Mouse (Mus musculus): ENCODE data around the gene 4930407I10Rik.

4930407I10Rik gene

DNA sequence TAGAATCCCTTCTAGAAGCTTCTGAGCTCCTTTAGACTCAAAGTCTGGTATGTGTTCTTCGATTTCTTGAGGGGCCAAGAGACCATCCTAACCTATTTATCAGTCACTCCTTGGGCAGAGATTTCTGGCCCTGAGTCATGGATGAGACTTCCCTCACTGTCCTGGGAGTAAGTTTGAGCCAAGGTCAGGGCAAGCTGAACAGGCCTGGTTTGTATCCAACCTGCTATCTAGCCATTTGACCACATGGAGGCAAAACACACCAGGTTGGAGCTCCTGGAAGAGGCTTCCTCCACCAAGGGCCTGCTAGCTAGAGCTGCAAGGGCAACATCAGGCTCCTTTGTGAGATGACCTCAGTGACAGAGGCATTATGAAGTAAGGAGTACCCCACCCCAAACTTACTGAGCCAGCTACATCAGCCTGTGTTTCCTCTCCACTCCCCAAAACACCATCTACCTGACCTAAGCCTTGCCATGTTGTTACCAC is at the start of gene 4930407I10Rik:
Gene 4930407I10Rik (plus strand): TSS at position 433 of the 483 bp plus-strand sequence.
- DNase-seq (ENCODE audit: low spot score in 2 of 2): no peak

DNA sequence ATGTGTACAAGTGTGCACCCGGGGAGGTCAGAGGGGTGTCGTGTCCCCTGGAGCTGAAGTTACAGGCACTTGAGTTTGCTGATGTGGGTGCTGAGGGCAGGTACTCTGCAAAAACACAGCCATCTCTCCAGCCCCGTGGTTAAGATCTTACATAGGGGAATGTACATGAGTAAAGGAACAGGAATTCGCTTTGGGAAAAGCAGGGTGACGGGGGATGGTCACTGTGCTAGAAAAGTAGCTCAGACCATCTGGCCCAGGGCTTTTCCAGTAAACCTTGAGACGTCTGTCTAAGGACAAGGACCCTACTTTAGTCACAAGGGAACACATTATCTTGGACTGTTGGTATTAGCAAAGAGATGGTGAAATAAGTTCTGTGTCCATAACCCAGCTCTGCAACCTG is 47.0 kb upstream of the 4930407I10Rik start:
- DNase-seq (ENCODE audit: low spot score in 2 of 2): no peak

DNA sequence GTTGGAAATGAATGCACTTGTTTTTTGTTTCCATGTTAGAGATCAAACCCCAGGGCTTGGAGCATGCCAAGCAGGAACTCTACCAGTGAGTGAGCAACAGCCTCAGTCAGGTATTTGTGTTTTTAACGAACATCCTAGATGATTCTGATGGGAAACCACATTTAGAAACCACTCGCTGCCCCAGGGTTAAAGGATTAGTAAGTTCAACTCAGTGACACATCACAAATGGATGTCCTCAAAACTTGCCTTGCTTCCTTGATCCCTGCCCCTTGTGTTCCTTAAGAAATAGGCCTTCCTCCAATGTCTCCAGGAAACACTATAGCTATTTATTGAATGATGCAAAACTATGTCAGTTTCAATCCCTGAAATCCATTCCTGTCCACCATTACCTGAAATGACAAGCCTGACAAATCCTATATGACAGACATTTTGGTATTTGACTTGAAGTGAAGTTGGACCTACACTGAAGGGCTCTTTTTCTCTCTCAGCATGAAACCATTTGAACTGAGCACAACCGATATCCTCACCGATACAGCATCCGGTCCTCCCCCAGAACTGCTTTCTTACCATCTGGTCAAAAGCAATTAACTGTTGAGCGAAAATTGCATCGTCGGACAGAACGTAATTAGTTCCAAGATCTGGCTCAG is 44.1 kb upstream of the 4930407I10Rik start:
- DNase-seq (ENCODE audit: low spot score in 2 of 2): no peak

DNA sequence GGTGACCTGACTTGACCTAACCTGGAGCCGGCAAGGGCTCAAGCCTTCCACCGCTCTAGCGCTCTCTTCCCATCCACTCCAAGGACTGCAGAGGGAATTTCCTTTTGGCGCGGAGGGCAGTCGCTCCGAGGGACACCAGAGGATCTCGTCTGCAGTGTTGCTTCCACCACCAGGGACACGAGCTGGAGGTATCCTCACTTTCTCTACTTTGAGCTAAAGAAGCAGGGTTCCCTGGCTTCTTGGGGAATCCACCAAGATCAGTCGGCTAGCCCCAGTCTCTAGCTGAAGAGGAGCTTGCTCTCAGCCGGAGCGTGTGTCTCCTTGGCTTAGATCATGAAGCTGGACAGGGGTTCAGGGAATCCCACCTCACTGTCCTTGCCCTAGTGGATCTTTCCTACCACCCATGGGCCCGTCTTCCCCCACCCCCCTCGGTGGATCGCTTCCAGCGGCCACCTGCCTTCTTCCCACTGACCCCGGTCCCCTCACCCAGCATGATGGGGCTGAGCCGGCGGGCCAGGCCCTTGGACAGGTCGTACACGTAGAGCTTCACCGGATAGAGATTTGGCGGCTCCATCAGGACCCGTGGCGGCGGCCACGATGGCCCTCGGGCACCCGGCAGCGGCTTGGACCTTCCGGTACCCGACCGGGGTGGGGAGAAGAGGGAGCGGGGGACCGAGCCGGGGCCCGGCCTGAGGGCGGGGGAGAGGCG is 43.4 kb upstream of the 4930407I10Rik start:
- no peak for DNase-seq (ENCODE audit: low spot score in 2 of 2)

DNA sequence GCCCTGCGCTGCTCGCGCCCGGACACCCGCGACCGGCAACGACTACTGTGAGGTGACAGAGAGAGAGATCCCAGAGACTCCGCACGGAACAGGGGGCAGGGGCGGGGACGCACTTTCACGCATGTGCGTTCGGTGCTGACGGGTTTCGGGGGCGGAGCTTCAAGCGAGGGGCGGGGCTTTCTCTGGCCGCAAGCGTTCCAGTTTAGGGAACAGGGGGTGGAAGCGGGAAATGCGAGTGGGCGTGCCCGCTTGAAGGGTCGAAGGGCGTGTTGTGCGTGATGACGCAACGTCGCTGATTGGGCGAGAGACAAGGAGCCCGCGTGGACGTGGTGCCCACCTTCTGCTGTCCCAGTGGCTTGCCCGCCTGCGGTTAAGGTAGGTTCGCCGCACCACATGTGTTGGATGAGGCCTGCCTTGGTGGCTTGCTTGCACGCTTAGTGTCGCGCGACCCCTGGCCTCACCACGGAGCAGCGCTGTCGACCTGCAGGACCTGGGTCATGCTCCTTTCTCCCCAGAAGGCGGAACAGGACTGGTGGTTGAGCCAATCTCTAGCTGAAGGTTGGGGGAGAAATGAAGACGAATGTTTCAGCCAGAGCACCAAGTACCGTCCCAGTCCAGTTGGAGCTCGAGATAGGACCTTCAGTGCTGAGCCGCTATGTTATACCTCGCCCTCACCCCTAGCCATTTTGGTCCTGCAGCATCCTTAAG is 42.7 kb upstream of the 4930407I10Rik start:
- DNase-seq (ENCODE audit: low spot score in 2 of 2): peak; percentile 99

DNA sequence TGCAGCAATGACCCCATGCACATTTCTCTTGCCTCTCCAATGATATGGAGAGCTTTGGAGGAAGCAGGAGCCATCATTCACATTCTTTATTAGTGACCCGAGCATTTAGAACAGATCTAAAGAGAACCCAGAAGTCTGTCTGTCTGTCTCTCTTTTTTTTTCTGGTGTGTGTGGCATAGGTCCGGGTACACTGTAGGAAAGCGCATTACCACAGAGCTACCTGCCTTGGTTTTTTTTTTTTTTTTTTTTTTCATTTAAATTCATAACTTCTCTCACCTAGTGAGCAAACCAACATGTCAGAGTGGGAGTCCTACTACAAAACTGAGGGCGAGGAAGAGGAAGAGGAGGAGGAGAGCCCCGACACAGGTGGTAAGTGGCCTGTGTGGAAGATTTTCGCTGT is 42.1 kb upstream of the 4930407I10Rik start:
- DNase-seq (ENCODE audit: low spot score in 2 of 2): no peak

DNA sequence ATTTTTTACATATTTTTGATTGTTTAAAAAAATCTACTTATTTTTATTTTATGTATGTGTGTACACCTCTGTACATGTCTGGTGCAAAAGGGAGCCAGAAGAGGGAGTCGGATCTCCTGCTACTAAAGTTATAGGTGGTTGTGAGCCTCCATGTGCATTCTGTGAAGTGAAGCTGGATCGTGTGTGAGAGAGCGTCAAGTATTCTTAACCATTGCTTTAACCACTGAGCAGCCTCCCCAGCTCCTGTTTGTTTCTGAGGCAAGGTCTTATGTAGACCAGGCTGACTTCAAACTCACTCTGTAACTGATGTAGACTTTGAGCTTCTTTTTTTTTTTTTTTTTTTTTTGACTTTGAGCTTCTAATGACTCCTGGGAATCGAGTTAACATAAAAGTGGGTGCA is 41.5 kb upstream of the 4930407I10Rik start:
- no peak for DNase-seq (ENCODE audit: low spot score in 2 of 2)

DNA sequence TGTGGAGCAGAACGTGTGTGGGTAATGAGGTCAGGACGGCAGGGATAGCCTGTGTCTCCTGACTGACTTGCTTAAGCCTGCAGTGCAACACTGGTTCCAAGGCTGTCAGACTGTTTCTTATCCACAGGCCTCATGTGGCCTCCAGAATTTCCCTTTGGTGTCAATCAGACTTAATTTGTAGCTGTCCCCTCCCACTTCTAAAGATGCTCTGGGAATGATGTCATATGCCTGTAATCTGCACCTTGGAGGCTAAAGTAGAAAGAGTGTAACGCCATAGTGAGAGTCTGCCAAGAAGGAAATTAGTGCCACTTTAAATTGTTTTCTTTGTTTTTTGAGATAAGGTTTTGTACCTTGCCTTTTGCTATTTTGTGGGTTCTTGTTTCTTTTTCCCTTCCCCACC is 39.7 kb upstream of the 4930407I10Rik start:
- no peak for DNase-seq (ENCODE audit: low spot score in 2 of 2)

DNA sequence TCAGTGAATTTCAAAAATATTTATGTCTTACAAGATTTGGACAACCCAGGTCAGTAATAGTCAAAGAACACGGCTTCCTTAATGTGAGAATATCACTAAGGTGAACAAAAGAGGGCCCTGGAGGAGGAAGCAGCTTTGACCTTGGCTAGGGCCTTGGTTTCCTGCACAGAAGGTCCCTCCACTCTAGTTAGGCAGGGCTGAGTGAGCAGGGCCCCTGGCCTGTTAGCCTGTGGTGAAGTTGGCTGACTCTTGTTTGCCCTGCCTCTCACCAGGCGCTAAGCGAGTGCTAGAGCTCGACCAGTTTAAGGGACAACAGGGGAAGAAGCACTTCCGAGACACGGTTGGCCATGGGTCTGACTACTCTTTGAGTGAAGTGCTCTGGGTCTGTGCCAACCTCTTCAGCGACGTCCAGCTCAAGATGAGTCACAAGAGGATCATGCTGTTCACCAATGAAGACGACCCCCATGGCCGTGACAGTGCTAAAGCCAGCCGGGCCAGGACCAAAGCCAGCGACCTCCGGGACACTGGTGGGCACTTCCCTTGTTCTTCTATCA is 36.3 kb upstream of the 4930407I10Rik start:
- no peak for DNase-seq (ENCODE audit: low spot score in 2 of 2)

DNA sequence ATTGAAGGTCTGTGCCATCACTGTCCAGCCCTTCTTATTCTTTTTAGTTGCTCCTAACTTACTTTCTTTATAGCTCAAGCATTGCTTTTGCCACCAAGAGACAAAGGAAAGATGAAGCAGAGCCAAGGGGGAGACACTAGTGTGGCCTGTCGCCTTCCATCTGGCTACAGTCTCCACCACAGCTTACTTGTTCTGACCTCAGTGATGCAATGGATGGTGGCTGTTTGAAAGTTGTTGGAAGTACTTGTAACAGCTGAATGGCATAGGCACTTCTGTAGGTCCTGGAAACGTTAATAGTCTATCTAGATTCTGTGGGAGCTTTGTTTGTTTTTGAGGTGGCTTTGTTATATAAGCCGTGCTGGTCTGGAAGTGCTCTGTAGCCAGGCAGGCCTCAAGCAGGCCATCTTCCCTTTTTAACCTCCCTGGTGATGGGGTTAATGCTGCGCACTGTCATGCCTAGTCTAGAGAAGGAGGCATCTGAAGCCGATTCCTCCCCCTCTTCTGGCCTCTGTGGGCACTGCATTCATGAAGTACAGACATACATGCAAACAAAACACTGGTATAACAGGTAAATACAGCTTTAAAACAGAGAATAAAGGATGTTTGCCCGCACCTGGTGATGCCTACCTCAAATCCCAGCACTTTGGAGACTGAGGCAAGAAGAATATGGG is 34.9 kb upstream of the 4930407I10Rik start:
- no peak for DNase-seq (ENCODE audit: low spot score in 2 of 2)

DNA sequence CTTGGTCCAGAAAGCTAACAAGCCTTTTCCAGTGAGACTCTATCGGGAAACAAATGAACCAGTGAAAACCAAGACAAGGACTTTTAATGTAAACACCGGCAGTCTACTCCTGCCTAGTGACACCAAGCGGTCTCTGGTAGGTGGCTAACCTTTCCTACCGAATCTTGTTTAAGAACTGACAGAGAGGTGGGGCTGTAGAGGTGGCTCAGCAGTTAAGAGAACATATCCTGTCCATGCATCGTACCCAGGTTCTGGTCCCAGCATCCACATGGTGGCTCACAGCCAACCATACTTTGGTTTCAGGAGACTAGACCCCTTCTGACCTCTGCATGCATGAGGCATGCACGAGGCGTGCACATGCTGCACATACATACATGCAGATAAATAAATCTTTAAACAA is 31.7 kb upstream of the 4930407I10Rik start:
- no peak for DNase-seq (ENCODE audit: low spot score in 2 of 2)

DNA sequence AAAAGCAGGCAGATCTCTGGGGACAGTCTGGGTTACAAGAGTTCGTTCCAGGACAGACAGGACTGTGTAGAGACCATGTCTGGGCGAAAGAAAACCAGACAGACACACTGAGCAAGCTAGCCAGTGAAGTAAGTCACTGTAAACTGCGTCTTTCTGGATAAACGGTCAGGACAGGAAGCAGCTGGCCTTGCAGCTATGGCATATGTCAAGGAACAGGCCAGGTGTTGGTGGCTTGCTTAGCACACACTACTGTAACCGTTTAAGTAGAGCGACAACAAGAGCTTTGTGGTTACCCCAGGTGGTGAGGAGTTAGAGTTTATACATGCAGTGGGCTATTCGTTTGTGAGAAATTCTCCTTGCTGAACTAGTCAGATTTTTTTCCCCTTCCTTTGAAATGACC is 31.2 kb upstream of the 4930407I10Rik start:
- DNase-seq (ENCODE audit: low spot score in 2 of 2): no peak

DNA sequence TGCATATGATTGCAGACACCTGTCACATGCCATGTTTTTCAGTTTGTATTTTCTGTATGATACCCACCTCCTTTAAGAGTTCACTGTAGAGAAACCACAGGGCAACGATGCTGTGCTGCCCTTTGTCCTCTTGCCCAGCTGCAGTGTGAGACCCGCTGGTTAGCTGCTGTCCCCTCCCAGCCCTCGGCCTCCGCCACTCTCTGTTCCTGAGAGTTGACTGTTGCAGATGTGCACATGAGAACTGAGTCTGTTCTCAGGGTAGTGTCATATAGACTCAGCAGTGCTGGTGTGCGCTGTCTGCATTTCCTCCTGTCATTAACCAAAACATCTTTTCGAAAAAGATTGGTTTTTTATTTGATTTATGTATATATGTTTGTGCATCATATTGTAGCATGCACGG is 26.6 kb upstream of the 4930407I10Rik start:
- DNase-seq (ENCODE audit: low spot score in 2 of 2): no peak

DNA sequence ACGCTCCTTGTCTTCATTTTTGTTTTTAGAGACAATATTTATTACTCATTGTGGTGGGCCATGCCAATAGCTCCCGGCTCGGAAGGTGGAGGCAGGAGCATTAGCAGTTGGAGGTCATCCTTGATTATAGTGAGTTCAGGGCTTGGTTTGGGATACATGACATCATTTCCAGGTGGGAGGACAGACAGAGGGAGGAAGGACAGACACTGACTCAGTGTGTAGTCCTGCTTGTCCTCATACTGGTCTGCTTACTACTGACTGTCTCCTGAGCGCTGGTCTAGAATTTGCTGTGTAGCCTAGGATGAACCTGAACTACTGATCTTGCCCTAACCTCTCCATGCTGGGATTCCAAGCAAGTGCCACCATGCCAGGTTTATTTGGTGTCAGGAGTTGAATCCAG is 25.2 kb upstream of the 4930407I10Rik start, which contains the start of gene Desi1:
Gene Desi1 (minus strand): TSS at position 101 of the 400 bp plus-strand sequence.
- DNase-seq (ENCODE audit: low spot score in 2 of 2): no peak

DNA sequence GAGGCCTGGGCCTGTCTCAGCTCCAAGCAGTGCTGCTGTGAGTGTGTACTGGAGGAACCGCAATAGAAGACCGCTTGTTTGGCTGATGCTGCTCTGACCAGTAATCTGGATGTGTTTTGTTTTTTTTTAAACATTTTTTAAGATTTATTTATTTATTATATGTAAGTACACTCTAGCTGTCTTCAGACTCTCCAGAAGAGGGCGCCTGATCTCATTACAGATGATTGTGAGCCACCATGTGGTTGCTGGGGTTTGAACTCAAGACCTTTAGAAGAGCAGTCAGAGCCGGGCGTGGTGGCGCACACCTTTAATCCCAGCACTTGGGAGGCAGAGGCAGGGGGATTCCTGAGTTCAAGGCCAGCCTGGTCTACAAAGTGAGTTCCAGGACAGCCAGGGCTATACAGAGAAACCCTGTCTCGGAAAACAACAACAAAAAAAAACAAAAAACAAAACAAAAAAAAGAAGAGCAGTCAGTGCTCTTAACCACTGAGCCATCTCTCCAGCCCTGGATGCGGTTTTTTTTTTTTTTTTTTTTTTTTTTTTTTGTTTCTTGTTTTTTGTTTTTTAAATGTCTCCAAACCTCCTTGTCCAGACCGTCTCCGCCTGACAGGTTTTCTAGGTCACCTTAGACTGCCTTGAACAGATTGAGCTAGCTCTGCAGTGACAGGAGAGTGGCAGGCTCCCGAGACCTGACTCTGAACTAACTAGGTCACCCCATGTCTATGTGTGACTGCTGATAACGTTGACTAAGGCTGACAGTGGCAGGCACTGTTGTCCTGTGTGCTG is 22.9 kb upstream of the 4930407I10Rik start:
- DNase-seq (ENCODE audit: low spot score in 2 of 2): no peak

DNA sequence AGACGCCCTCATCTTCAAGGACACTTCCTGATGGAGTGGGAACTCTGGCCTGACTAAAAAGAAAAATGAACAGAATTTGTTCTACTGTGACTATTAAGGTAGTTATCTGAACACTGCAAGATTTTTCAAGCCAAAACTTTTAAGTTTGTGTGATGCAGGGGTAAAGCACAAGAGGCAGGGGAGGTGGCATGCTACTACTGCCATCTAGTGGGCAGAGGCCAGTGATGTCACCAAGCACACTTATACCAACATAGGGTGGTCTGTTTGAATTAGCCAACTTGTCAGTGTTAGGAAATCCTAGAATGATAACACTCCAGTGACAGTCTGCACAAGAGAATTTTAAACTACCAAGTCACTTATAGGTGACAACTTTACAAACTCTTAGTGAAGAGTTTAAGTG is 18.3 kb upstream of the 4930407I10Rik start:
- DNase-seq (ENCODE audit: low spot score in 2 of 2): peak in 1 of 2 experiments; percentile 27

DNA sequence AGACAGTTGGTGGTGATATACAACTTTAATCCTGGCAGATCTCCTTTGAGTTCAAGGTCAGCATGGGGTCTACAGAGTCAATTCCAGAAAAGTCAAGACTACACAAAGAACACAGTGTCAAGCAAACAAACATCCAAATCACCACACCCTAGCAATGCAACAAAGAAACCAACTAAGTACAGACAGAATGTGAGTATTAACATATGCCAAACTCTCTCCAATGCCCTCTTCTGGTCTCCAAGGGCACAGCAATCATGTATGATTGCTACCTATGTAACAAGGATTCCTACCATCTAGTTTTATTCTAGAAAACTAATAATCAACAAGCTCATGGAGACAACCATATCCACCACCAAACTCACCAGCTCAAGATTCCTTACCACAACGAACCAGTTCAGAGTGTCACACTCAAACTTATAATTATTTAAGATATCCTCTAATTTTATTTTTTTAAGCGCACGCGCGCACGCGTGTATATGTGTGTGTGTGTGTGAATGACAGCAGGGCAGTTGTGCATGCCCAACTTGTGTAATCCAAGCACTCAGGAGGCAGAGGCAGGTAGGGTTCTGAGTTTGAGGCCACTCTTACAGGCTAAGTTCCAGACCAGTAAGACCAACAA is 14.7 kb upstream of the 4930407I10Rik start:
- no peak for DNase-seq (ENCODE audit: low spot score in 2 of 2)

DNA sequence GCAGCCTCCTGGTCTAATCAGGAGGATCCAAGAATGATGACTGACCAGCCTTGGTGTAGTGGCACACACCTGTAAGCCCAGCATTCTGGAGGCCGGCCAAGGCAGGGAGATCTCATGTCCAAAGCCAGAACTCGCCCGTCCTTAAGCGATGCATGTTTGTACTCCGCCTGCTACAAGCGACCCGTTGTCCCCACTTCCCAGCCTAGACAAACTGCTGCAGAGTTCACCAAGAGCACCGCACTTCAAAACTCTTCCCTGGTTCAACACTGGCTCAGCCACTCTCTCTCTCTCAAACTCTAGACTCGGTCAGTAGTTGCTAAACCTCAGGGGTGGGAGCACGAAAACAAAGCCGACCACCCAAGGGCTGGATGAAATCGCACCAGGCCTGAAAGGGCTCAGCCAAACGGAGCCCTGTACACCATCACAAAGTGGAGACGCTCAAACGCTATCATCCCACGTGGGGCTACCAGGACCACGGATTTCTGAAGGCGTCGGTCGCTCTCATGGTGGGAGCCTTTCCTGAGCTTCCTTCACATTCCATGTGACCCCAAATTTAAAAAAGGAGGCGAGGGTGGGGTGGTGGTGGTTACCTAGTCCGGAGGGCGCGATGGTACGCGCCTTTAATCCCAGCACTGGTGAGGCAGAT is 12.6 kb upstream of the 4930407I10Rik start:
- no peak for DNase-seq (ENCODE audit: low spot score in 2 of 2)

DNA sequence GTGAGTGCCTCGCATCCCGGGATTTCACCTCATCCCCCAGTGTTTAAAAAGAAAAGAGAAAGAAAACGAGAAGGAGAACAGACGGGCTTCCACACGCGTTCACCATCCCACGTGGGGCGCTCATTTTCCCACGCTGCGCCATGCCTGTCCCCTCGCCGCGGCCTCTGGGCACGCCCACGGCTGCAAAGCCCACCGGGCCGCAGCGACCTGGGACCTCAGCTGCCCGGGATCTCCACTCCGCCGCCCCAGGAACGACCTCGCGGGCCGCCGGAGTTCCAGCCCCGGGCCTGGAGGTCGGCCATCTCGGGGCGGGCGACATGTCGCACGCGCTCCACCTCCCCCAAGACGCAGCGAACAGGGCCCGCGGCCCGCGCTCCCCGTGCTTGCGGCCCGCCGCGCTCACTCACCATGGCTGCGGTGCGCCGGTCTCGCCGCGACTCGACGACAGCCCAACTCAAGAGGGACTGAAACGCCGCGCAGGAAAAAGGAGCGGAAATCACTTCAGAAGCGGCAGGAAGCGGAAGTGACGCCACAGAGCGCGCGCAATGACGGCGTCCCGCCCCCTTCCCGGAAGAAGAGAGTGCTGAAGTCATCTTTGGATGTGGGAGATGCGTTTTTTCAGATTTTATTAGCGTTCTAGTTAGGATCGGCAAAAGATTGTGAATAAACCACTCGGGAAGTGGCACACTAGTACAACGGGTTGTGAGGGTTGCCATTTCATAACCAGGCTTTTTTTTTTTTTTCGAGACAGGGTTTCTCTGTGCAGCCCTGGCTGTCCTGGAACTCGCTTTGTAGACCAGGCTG is 11.7 kb upstream of the 4930407I10Rik start, which contains the start of gene Snu13:
Gene Snu13 (minus strand): TSS at position 519 of the 804 bp plus-strand sequence.
- DNase-seq (ENCODE audit: low spot score in 2 of 2): peak; percentile 84 to 86

All from frontal cortex, postnatal 25 days (tissue).